Mouse (Mus musculus) heart, adult 2 months (tissue): ENCODE results near the gene Hoxc4. TPM values are rescaled to one million over a fixed set of nuclear protein-coding genes. Genes with fewer than 3 reads are reported as not detected.

Source experiments
- DNase-seq, 2 experiments: peaks; one replicate each; pipeline ENCODE4 v3.0.0; 2021
- H3K27ac ChIP-seq: fragments of 200-600 bp; 2 replicates; pipeline ENCODE4 v1.8.1; 2022
- H3K27me3 ChIP-seq: fragments of 200-500 bp; 2 replicates; pipeline ENCODE4 v1.6.1; 2012; ENCODE audit warnings: mild to moderate bottlenecking, low read length, inconsistent platforms, mixed read lengths; ENCODE audit not compliant: control insufficient read depth, insufficient read depth
- H3K36me3 ChIP-seq: fragments of 200-500 bp; 2 replicates; pipeline ENCODE4 v1.6.1; 2012; ENCODE audit warnings: low read length, inconsistent platforms; ENCODE audit not compliant: control insufficient read depth, insufficient read depth
- H3K4me1 ChIP-seq: fragments of 200-500 bp; 2 replicates; pipeline ENCODE4 v1.6.1; 2011; ENCODE audit warnings: low read length; ENCODE audit not compliant: control insufficient read depth, insufficient read depth
- H3K4me3 ChIP-seq: fragments of 200-600 bp; 2 replicates; pipeline ENCODE4 v1.8.1; 2022
- H3K79me2 ChIP-seq: fragments of 200-500 bp; replicated peaks from 2 replicates; pipeline ENCODE4 v1.6.1; 2012; ENCODE audit warnings: mild to moderate bottlenecking, inconsistent platforms, low read length, moderate library complexity, mixed read lengths; ENCODE audit not compliant: control insufficient read depth, insufficient read depth
- H3K9ac ChIP-seq: fragments of 200-500 bp; 2 replicates; pipeline ENCODE4 v1.6.1; 2012; ENCODE audit warnings: low read depth, mild to moderate bottlenecking, control low read depth, inconsistent platforms, low read length, mixed read lengths
- CTCF ChIP-seq: fragments of 200-600 bp; IDR thresholded peaks from 2 replicates; pipeline ENCODE4 v1.8.1; 2022; ENCODE audit warnings: antibody characterized with exemption, mild to moderate bottlenecking, moderate library complexity
- EP300 ChIP-seq: fragments of 200-500 bp; IDR thresholded peaks from 2 replicates; pipeline ENCODE4 v1.6.1; 2011; ENCODE audit warnings: low read depth, low read length, control low read depth; ENCODE audit not compliant: insufficient read depth
- POLR2A ChIP-seq: fragments of 200-500 bp; IDR thresholded peaks from 2 replicates; pipeline ENCODE4 v1.6.1; 2011; ENCODE audit warnings: mild to moderate bottlenecking, low read depth, low read length, control low read depth; ENCODE audit not compliant: insufficient read depth
- WGBS: fragments of 180-500 bp; shearing (Covaris S2); methylation state at CpG from one replicate; pipeline ENCODE4 v1.1.7; 2018; 5-methylcytosine and 5-hydroxymethylcytosine counted together
- intact Hi-C: fragments of 180-260 bp; cut with DNase I; formaldehyde crosslinking; loops from one replicate; pipeline ENCODE4 v1.15.1; 2025
- polyA plus RNA-seq: library from polyadenylated mRNA; depleted of rRNA; stranded (reverse); fragments of >200 nt; gene quantifications from 2 replicates; pipeline ENCODE4 v1.2.3, GENCODE M21; 2012
- total RNA-seq, 2 experiments: library from RNA; stranded (reverse); gene quantifications; 2 replicates each; pipeline ENCODE4 v1.2.3; 2021

Gene Hoxc4
- total and polyA plus RNA-seq, 3 experiments, result 0.10 TPM; not detected in 2

DNA sequence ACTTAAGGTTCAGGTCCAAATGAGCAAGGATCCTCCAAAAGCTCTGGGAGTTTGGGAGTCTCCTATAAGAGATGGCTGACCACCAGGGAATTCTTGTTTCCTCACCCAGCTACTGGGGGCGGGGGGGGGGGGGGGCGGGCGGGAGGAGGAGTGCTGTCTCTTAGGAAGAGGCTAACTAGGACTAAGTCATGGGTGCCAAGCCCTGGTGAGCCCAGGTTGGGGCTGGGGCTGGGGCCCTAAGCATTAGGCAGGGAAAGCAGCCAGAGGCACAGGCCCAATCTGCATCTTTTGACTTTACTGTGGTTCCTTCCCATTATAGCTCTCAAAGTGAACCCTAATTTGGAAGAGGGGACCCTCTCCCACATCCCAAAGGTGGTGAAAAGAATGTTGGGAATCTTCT, 13.4 kb downstream of the Hoxc4 start:
- no peak overlapping the region for H3K4me3 ChIP-seq
- 0% methylated on average over 3 of the region's 3 CpGs for WGBS
- no peaks in the 10 kb centered on the region for H3K4me1 ChIP-seq
- TF ChIP-seq EP300, result no peak
- TF ChIP-seq CTCF, result no peak
- TF ChIP-seq POLR2A, result no peak
- H3K79me2 ChIP-seq, result no peaks in the 10 kb centered on the region
- no peaks in the 10 kb centered on the region for H3K36me3 ChIP-seq
- no peak overlapping the region for H3K27ac ChIP-seq
- no peak overlapping the region for H3K9ac ChIP-seq
- intact Hi-C loops, result no loop called here
- peaks cover 33% of the 10 kb centered on the region for H3K27me3 ChIP-seq
- no peak for DNase-seq

GRCm38 (mm10) chr15:103032646-103033575, 14.2 kb downstream of the Hoxc4 start:
- no peak overlapping the region for H3K27ac ChIP-seq
- 3% methylated on average over 26 of the region's 26 CpGs for WGBS
- intact Hi-C loops, result no loop called here

DNA sequence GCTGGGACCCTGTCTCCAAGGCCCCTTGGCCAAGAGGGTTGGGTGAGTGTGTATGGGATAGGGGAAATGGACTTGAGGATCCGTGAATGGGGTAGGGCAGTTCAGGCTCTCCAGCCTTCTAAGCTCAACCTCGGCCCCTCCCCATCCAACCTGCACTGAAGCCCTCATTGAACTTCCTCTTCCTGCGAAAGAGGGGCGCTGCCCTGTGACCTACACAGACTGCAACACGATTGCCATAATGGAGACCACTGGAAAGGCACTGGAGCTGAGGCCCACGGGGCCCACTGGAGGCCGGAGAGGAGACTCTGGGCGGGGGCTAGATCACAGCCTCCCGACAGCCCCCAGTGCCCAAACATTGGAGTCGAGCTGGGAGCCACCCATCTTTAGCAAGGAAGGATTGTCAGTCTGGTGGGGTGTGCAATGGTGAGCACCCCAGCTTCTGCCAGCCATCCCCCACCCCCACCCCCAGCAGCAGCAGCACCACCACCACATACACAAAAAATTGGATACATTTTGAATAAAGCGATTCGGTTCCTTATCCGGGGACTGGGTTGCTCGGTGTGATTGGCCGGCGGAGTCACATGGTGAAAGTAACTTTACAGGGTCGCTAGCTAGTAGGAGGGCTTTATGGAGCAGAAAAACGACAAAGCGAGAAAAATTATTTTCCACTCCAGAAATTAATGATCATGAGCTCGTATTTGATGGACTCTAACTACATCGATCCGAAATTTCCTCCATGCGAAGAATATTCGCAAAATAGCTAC, 15.5 kb downstream of the Hoxc4 start:
- no peak for TF ChIP-seq POLR2A
- TF ChIP-seq EP300, result no peak
- no peak for TF ChIP-seq CTCF
- Histone ChIP-seq H3K27ac (no peak overlapping the region), H3K27me3 (peaks cover 25% of the 10 kb centered on the region), H3K79me2 (no peaks in the 10 kb centered on the region), H3K36me3 (no peaks in the 10 kb centered on the region), H3K4me3 (no peak overlapping the region), H3K9ac (no peak overlapping the region), H3K4me1 (no peaks in the 10 kb centered on the region)
- DNase-seq, result no peak
- intact Hi-C loops, result no loop called here
- WGBS, result 1% methylated on average over 24 of the region's 24 CpGs

More at GRCm38 (mm10) chr15:103032646-103033575, 14.2 kb downstream of the Hoxc4 start:
- no peak overlapping the region for H3K9ac ChIP-seq
- TF ChIP-seq POLR2A (no peak), EP300 (no peak), CTCF (no peak)
- no peaks in the 10 kb centered on the region for H3K36me3 ChIP-seq
- no peak for DNase-seq
- no peak overlapping the region for H3K4me3 ChIP-seq
- H3K4me1 ChIP-seq, result no peaks in the 10 kb centered on the region
- peaks cover 30% of the 10 kb centered on the region for H3K27me3 ChIP-seq
- H3K79me2 ChIP-seq, result no peaks in the 10 kb centered on the region

DNA sequence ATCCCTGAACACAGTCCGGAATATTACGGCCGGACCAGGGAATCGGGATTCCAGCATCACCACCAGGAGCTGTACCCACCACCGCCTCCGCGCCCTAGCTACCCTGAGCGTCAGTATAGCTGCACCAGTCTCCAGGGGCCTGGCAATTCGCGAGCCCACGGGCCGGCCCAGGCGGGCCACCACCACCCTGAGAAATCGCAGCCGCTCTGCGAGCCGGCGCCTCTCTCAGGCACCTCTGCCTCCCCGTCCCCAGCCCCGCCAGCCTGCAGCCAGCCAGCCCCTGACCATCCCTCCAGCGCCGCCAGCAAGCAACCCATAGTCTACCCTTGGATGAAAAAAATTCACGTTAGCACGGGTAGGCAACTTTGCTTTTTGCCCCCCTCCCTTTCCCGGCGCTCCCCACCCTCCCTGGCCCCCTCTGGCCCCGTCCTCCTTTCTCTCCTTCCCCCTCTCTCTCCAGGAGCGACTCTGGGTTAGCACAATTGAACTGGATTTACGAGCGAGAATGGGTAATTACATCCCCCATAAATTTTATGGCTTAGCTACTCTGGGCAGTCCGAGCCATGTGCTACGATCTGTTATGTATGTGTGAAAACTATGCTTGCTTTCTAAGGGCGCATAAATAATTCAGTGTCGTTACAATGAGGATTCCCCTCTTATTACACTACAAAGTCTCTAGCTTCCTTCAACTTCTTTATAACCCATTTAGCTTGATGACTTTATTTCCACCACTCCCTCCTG, 16.2 kb downstream of the Hoxc4 start:
- Histone ChIP-seq H3K9ac (no peak overlapping the region), H3K27ac (no peak overlapping the region)

DNA sequence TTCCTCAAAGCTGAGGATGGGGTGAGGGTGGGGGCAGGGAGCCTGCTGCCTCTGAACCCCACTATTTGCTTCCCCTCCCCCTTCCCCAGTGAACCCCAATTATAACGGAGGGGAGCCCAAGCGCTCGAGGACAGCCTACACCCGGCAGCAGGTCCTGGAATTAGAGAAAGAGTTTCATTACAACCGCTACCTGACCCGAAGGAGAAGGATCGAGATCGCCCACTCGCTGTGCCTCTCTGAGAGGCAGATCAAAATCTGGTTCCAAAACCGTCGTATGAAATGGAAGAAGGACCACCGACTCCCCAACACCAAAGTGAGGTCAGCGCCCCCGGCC, 16.8 kb downstream of the Hoxc4 start:
- H3K9ac ChIP-seq, result no peak overlapping the region
- no peaks in the 10 kb centered on the region for H3K36me3 ChIP-seq
- intact Hi-C loops, result no loop called here
- DNase-seq, result no peak
- WGBS, result 4% methylated on average over 14 of the region's 14 CpGs
- TF ChIP-seq POLR2A (no peak), EP300 (no peak), CTCF (no peak)
- H3K27me3 ChIP-seq, result peaks cover 23% of the 10 kb centered on the region
- H3K27ac ChIP-seq, result no peak overlapping the region
- no peaks in the 10 kb centered on the region for H3K79me2 ChIP-seq
- no peak overlapping the region for H3K4me3 ChIP-seq
- no peaks in the 10 kb centered on the region for H3K4me1 ChIP-seq

More for the DNA sequence above, 16.2 kb downstream of the Hoxc4 start:
- DNase-seq, result no peak
- intact Hi-C loops, result no loop called here
- Histone ChIP-seq H3K27me3 (peaks cover 26% of the 10 kb centered on the region), H3K79me2 (no peaks in the 10 kb centered on the region), H3K36me3 (no peaks in the 10 kb centered on the region), H3K4me1 (no peaks in the 10 kb centered on the region), H3K4me3 (no peak overlapping the region)
- TF ChIP-seq EP300 (no peak), POLR2A (no peak), CTCF (no peak)
- WGBS, result 2% methylated on average over 34 of the region's 34 CpGs
